ENCODE assay signal across 8 mouse cellular contexts in genomic region chr11:32619257-32619816, GRCm38 (mm10). TPM values are rescaled to one million over a fixed set of nuclear protein-coding genes. Genes with fewer than 3 reads are reported as not detected.
DNase-seq lines count a peak whose midpoint lies in the region; ATAC-seq lines count a peak whose summit lies in the region.

No protein-coding gene starts in this region.

- H3K9ac ChIP-seq in intestine, embryonic 15.5 days, result 0 out of 2 replicates have a peak overlapping the region, but pooled peaks have one; percentile 1
- no peak overlapping the region for H3K9ac ChIP-seq in liver, embryonic 15.5 days
- no peak overlapping the region for H3K9ac ChIP-seq in neural tube, embryonic 12.5 days

- WGBS in intestine, embryonic 15.5 days, result 29% methylated on average over 8 of the region's 8 CpGs
- 37% methylated on average over 8 of the region's 8 CpGs for WGBS in liver, embryonic 15.5 days (ENCODE audit: insufficient replicate concordance)
- 58% methylated on average over 8 of the region's 8 CpGs for WGBS in neural tube, embryonic 12.5 days

- H3K27me3 ChIP-seq in intestine, embryonic 15.5 days (replicated peaks), result no peaks in the 10 kb centered on the region
- no peaks in the 10 kb centered on the region for H3K27me3 ChIP-seq in liver, embryonic 15.5 days
- no peaks in the 10 kb centered on the region for H3K27me3 ChIP-seq in neural tube, embryonic 12.5 days (replicated peaks)

- H3K4me1 ChIP-seq in intestine, embryonic 15.5 days (replicated peaks), result peaks cover 18% of the 10 kb centered on the region
- peaks cover 8% of the 10 kb centered on the region; the same call in 1 of the 2 replicates for H3K4me1 ChIP-seq in liver, embryonic 15.5 days (replicated peaks)
- peaks cover 25% of the 10 kb centered on the region for H3K4me1 ChIP-seq in neural tube, embryonic 12.5 days

- no peaks in the 10 kb centered on the region for H3K36me3 ChIP-seq in intestine, embryonic 15.5 days
- H3K36me3 ChIP-seq in liver, embryonic 15.5 days (replicated peaks), result peaks cover 8% of the 10 kb centered on the region; the same call in 1 of the 2 replicates
- H3K36me3 ChIP-seq in neural tube, embryonic 12.5 days, result peaks cover 9% of the 10 kb centered on the region

- no peak overlapping the region for H3K4me2 ChIP-seq in intestine, embryonic 15.5 days (replicated peaks)
- H3K4me2 ChIP-seq in liver, embryonic 15.5 days, result no peak overlapping the region
- no peak overlapping the region for H3K4me2 ChIP-seq in neural tube, embryonic 12.5 days (replicated peaks)

- peak; percentile 88 for ATAC-seq in intestine, embryonic 15.5 days
- ATAC-seq in liver, embryonic 15.5 days (ENCODE audit: insufficient read depth), result peak; percentile 60; the same call in 1 of the 2 replicates
- 0 out of 2 replicates have a peak, but pooled peaks have one; percentile 22 for ATAC-seq in neural tube, embryonic 12.5 days (ENCODE audit: low FRiP score, low read depth)

- H3K27ac ChIP-seq in intestine, embryonic 15.5 days, result peak overlapping the region; percentile 86
- no peak overlapping the region for H3K27ac ChIP-seq in liver, embryonic 15.5 days (replicated peaks)
- no peak overlapping the region for H3K27ac ChIP-seq in neural tube, embryonic 12.5 days

- peak; percentile 57 for DNase-seq in layer of hippocampus, adult 11-12 months (ENCODE audit: low spot score)
- no peak for DNase-seq in layer of hippocampus, adult 18-20 months (ENCODE audit: low spot score in 2 of 2)
- peak; percentile 79 for DNase-seq in adrenal gland, postnatal 10 days
- peak; percentile 86 for DNase-seq in gastrocnemius, postnatal 25 days
- DNase-seq in right cerebral cortex, adult 18-20 months, result no peak

- H3K9me3 ChIP-seq in intestine, embryonic 15.5 days, result no peaks in the 10 kb centered on the region
- no peaks in the 10 kb centered on the region for H3K9me3 ChIP-seq in liver, embryonic 15.5 days (replicated peaks)
- no peaks in the 10 kb centered on the region for H3K9me3 ChIP-seq in neural tube, embryonic 12.5 days

- no peak overlapping the region for H3K4me3 ChIP-seq in intestine, embryonic 15.5 days (replicated peaks)
- no peak overlapping the region for H3K4me3 ChIP-seq in liver, embryonic 15.5 days (replicated peaks)
- H3K4me3 ChIP-seq in neural tube, embryonic 12.5 days, result no peak overlapping the region

RNA-seq across cellular contexts. Expression of gene Fbxw11, which starts 23.2 kb away (rescaled TPM):
- total RNA-seq in layer of hippocampus, adult 18-20 months (2021), result 100 to 1,000 TPM; 141 to 164 TPM
- total RNA-seq in adrenal gland, postnatal 10 days (2021), result 10 to 100 TPM; 68.0 to 72.9 TPM
- 10 to 100 TPM; 41.5 to 52.7 TPM for total RNA-seq in gastrocnemius, postnatal 25 days (2021)
- polyA plus RNA-seq in intestine, embryonic 15.5 days (2015; fragmentation: Nextera tagmentation; extraction: Ambion mirVana), result 59.8 and 65.7 TPM in 2 replicates
- polyA plus RNA-seq in liver, embryonic 15.5 days (2015; fragmentation: Nextera tagmentation; extraction: Ambion mirVana), result 19.1 and 19.5 TPM in 2 replicates
- 116 and 121 TPM in 2 replicates for polyA plus RNA-seq in neural tube, embryonic 12.5 days (2016; fragmentation: Nextera tagmentation; extraction: Ambion mirVana)

Comparison
In these comparisons a context has a peak if more than half of its experiments do, and no peak if none do; other contexts are left out.
1. DNase-seq: peak in layer of hippocampus, adult 11-12 months (single experiment), adrenal gland, postnatal 10 days (single experiment) and gastrocnemius, postnatal 25 days (single experiment); none in layer of hippocampus, adult 18-20 months (0 of 2) and right cerebral cortex, adult 18-20 months (single experiment).
2. ATAC-seq: peak in every context shown above with its lines; median percentile 88 in intestine, embryonic 15.5 days; 60 in liver, embryonic 15.5 days; 22 in neural tube, embryonic 12.5 days.